Mouse (Mus musculus) right cerebral cortex, postnatal 10 days (tissue): ENCODE measurements around the gene Ccdc158.

Experiments
- DNase-seq, 2 experiments: peaks; one replicate each; pipeline ENCODE4 v3.0.0; 2021; ENCODE audit warnings: low spot score in 2 of 2

Ccdc158 gene

DNA sequence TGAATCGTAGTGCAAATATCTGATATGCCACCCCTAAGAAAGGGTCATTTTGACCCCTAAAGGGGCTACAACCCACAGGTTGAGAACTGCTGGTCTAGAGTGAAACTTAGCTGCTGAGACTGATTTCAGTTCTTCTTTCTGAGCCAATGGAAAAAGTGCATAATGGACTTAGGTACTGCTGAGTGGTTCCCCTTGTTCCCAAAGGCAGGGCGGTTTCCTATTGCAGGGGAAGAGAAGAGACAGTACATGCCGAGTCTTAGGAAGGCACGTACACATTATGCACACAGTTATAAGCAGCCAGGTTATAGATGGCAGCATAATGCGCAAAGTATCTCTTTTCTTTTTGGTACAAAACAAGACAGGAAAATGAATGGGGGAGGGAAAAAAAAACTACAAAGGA lies 13.1 kb upstream of the Ccdc158 start:
- no peak for DNase-seq

DNA sequence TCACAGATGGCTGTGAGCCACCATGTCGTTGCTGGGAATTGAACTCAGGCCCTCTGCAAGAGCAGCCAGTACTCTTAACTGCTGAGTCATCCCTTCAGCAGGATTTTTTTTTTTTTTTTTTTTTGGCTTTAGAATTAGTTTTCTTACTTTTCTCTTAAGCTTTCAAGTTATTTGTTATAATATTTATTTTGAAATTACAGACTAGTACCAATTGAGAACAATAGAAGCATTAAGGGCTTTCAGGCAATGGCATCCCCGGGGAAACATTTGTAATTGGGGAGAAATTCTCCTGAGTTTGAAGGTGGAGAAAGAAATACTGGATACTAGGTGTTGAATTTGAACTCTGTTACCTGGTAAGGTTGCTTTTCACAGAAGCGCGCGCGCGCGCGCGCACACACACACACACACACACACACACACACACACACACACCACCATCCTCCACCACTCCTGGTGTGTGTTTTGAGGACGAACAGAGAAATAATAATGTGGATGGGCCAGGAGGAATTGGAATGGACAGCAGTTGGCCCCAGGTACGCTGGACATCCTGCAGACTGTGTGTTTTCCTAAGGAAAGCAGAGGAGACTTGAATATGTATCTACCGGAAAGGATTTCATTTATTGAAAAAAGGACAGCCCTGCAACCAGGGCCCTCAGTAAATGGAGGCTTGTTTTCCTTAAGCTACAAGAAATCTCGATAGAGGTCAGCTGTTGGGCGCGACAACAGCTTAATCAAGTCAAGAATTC lies 9.8 kb upstream of the Ccdc158 start:
- DNase-seq: no peak

DNA sequence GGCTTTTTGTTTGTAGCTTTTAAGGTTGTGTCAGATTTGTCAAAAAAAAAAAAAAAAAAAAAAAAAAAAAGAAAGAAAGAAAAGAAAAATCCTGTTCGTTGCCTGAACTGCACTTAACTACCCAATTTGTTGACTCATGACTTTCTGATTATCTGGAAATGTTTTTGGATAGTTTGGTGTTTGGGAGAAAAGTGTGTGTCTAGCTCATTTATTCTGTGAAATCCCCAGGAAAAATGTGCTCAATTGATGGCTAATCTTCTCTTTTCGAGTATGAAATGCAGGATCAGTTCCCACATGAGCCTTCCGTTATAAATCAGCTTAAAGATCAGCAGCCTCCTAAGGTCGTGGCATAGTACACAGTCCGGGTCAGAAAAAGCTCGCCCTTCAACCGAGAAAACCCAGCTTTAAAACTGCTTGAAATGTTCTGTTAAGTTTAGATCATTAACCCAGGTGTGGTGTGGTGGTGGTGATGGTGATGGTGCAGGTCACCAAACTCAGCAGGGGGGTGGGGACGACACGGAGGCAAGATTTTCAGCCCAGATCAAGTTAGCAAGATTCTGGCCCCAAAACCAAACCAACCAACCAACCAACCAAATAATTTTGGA lies 8.9 kb upstream of the Ccdc158 start:
- DNase-seq: no peak

DNA sequence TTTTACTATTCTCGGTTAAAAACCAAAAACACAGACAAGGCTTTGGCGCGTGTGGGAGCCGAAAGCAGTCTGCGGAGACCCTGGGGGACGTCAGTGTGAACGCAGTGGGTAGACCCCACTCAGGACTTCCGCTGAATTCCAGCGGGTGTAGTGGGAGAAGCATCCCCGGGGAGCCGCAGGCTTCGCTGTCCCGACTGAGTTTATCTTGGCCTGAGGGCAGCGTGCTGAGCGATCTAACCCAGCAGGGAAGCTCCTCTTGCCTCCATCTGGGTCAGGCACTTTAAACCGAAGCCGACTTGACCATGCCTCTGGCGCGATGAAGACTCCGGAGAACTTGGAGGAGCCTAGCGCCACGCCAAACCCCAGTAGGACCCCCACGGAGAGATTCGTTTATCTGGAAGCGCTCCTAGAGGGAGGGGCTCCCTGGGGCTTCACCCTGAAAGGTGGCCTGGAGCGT lies 8.3 kb upstream of the Ccdc158 start, which contains the start of gene Shroom3:
Gene Shroom3, plus strand, starts transcription at position 85 of the 457 bp plus-strand sequence.
- peak in 1 of 2 experiments; percentile 23 for DNase-seq

DNA sequence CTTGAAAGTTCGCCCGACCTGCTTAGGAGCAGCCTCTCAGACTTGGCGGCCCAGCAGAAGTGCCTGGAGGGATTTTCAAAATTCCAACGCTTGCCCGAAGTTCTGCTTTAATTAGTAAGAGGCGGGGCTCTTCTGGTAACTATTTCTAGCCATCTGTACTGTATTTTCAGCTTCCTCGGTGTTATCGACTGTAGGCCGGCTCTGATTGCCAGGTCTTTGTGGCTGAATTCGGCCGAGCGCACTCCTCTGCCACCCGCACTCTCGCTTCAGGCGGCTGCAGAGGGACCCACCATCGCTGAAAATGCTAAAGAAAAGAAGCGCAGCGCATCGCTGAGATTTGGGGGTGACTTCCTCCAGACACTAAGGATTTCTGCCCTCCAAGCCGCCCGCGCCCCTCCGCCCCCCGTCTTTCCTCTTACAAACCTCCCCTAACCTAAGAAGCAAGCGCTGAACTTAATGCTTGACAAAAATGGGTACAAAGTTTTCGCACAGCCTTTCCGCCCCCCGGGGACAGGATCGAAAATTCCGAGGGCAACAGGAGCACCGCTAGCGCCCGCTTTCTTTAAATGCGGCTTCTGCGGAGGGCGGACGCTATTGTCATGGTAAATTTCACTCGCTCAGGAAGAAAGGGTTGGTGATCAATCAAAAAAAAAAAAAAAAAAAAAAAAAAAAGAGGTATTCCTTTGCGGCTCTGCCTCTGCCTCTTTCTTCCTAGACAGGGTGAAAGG lies 7.7 kb upstream of the Ccdc158 start:
- peak in 1 of 2 experiments; percentile 27 for DNase-seq

DNA sequence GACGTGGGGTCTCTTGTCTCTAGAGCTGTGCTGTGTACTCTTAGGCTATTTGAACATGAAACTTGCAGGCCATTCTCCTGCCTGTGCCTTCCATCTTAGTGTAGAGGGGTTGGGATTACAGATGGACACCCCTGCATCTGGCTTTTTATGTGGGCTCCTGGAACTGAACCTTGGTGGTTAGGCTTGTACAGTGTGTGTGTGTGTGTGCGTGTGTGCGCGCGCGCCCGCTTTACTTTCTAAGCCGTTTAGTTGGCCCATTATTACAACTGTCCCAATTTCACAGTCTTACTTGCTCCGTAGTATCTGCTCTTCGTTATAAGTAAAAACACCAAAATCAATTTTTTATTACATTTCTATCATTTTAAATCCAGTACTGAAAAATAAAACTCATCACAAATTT lies 6.8 kb upstream of the Ccdc158 start:
- no peak for DNase-seq

DNA sequence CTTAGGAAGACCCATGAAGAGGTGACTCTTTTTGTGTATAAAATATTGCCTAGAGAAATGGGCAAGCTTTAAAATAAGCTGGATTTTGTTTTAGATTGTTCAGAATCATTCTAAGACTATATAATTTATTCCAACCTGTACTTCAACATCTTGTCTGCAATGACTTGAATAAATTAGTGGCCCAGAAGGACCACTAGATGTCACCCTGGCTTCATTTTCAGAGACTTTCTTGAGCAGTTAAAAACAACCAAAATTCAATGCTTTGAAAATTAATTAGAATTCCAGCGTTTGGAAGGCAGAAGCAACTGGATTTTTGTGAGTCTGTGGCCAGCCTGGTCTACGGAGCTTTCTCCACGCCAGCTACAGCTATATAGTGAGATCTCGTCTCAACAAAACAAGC lies 4.4 kb upstream of the Ccdc158 start:
- DNase-seq: peak; percentile 65 to 66

DNA sequence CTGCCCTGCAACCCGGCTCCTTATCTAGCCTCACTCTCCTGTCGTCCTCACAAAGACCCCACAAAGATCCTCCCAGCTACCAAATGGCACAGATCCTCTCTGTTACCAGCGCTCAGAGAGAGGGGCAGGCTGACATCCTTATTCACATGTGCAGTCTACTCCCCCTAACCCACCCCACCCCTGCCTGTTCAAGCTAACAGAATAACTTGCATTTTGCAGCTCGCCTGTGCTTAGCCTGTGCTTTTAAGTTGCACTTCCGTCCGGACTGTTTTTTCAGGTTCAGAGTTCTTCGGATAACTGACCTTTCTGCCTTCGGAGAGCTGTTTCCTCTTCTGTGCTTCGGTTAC lies 476 bp upstream of the Ccdc158 start:
- no peak for DNase-seq

DNA sequence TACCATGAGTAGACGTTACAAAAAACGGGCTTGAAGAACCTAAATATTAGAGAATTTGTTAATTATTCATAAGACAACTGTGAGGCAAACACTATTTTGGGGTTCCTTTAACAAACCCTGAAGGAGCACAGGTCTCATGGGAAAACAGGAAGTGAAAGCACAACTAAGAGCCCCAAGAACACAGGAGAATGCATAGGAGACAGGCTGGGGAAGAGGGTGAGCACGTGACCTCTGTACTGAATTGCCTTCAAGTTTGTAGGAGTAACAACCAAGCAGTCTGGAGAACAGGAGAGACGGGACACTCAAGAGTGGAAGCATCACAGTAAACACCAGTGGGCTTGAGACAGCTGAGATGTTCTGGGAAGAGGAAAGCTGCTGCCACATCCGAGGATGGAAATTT lies 8.2 kb downstream of the Ccdc158 start:
- no peak for DNase-seq

DNA sequence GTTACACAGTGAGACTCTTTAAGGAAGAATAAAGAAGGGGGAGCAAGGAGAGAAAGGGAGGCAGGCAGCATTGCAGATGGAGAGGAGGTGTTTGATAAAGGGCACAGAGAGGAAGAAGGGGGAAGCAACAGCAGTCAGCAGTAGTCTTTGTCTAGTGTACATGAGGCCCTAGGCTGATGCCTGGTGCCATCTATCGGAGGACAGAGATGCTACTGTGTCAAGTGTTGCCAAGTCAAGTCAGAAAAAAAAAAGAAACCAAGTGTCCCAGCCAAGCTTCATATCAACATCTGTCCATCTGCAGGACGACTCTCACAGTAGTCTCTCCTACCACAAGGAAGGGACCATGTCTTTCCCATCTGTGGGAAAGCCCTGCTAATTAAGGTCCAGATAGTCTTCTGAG lies 10.8 kb downstream of the Ccdc158 start:
- DNase-seq: no peak

DNA sequence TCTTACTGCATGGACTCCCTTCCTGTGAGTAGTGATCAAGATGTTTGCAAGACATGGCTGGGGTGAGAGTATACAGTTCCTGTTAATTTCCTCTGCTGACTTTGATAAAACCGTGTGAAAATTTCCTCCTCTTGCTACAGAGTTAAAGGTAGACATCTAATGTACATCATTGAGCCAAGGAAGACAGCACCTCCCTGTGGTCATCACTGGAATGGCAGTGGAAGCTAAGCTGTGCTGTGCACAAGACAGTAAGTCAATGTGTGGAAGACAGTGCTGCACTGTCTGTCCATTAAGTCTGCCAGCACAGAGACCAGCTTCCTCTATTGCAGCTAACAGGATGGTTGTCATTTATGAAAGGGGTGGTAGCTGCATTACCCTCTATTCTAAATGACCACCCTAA lies 18.8 kb downstream of the Ccdc158 start:
- peak; percentile 50 to 78 for DNase-seq

DNA sequence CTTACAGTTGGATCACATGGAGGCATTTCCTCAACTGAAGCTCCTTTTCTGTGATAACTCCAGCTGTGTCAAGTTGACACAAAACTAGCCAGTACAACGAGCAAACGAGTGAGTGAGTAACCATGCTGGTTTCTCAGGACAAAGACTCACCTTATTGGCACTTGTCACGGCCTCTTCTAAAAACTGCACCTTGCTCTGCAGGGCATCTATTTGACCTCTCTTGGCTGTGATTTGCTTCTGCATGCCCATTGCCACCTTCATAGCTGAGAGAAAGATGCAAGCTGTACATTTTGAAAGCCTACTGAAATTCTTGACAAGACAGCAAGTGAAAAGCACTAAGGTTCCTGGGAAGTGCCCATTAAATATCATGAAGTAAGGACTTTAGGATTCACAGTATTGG lies 34.2 kb downstream of the Ccdc158 start:
- DNase-seq: no peak

DNA sequence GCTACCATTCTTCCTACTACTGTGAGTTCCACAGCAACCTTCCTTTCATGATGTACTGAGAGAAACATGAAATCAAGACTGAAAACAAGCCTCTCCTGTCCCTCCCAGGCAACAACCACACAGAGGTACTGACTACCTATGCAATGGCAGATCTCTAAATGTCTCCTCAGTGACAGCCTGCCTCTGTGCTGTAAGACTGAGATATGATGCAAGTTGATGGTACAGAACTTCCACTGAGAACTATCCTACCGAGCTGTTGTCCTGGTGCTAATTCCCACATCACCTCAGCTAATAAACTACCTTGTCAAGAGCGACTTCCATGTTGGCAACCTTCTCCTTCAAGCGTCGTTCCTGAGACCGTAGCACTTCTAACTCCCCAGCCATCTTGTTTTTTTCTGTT lies 39.2 kb downstream of the Ccdc158 start:
- no peak for DNase-seq

DNA sequence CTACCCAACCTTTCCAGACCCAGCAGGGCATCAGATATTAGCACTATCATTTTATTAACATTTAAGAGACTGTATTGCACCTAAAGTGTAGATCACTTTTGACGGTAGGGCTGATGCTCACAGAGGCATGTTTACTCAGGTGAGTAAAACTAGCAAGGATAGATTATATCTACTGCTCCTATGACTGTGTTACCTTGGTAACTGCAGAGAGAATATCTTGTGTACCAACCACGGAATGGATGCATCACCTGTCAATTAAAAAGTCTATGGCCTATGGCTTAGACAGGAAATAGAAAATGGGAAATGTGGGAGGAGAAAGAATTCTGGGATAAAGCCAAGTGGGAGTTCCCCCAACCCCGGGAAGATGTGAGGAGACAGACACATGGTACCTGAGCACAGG lies 40.2 kb downstream of the Ccdc158 start:
- DNase-seq: no peak

DNA sequence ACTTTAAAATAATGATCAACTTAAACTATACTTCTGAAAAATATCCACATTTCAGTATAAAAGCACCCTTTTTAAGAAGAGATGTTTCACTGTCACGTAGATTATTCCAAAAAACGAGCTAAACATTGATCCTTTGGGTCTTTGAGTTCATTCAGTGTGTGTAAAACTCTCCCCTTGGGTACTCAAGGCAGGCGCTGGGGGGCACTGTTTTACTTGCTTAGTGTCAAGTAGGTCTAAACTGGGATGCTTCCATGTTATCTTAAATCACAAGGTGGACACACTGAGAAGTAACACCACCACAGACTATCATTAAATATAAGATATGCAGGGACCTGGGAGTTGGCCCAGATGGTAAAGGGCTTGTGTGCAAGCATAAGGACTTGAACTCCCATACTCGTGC lies 41.5 kb downstream of the Ccdc158 start:
- DNase-seq: no peak

DNA sequence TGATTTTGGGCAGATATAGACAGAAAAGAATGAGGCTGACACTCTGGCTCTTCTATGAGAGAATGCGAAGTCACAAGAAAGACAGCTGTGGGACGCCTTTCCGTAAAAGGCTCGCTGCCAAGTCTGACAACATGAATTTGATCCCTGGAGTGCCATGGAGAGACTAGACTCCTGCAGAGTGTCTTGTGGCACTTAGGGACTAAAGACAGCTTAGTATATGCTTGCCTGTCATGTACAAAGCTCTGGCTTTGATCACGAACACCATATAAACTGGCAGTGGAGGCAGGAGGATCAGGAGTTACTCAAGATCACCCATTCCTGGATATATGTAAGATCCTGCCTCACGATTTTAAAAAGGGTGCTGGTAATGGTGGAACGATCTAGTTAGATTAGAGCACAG lies 47.2 kb downstream of the Ccdc158 start:
- no peak for DNase-seq

DNA sequence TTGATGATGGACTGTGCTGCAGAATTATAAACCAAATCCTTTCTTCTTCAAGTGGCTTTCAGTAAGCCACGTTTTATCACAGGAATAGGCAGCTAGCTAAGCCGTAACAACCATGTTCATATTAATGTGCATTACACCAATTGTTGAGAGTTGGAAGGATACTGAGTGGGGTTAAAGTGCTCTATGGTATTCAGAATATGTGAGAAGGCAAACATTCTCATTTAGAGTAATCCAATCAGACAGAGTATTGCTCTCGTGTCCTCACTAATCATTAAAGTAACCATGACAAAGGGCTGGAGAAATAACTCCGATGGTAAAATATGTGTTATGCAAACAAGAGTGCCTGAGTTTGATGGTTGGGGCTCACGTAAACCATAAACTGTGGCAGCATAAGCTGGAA lies 53.2 kb downstream of the Ccdc158 start:
- DNase-seq: no peak

DNA sequence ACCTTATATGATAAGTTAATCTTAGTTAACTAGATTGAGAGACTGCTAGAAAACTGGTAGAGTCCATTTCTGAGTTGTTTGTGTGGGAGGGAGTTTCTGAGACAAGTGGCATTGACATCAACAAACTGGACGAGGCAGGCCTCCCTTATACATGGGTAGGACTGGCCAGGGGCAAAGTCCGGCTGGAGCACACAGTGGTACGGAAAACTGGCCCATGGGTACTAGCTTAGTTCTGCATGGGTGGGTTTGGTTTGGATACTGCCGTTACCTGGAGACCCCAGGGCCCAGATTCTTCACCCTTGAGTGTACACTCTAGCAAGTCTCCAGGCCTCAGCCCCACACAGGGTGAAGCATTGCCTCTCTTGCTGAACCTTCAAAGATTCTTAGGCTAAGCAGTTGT lies 62.3 kb downstream of the Ccdc158 start:
- no peak for DNase-seq

DNA sequence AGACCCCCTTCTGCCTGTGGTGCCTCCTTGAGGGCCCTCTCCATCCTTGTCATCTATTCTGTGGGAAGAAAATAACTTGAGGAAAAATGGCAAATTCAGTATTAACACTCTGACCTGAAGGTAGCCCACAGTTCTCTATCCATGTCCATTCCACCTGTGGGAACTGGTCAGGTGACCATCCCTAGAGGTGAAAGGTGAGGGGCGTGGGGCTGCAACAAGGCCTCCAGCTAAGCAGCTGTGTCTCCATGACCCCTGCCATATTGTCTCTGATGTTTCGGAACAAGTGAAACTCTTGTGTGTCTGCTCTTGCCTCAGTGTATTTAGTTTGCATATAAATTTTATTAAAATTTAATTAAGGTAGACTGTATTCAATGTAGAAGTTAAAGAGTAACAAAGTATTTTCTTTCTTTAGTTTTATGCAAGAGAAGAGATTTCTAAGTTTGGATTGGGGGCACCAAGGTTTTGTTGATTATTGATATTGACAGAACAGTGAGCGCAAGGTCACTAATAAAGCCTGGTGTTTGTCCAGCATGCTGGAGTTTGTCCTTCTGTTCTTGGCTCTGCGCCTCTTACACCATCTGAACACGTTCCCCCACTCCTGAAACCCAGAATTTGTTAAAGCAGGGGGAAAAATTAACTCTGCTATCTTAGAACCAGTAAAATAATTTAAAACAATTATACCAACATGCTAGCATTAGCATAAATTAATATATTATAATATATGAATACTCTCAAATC lies 67.4 kb downstream of the Ccdc158 start:
- DNase-seq: no peak

DNA sequence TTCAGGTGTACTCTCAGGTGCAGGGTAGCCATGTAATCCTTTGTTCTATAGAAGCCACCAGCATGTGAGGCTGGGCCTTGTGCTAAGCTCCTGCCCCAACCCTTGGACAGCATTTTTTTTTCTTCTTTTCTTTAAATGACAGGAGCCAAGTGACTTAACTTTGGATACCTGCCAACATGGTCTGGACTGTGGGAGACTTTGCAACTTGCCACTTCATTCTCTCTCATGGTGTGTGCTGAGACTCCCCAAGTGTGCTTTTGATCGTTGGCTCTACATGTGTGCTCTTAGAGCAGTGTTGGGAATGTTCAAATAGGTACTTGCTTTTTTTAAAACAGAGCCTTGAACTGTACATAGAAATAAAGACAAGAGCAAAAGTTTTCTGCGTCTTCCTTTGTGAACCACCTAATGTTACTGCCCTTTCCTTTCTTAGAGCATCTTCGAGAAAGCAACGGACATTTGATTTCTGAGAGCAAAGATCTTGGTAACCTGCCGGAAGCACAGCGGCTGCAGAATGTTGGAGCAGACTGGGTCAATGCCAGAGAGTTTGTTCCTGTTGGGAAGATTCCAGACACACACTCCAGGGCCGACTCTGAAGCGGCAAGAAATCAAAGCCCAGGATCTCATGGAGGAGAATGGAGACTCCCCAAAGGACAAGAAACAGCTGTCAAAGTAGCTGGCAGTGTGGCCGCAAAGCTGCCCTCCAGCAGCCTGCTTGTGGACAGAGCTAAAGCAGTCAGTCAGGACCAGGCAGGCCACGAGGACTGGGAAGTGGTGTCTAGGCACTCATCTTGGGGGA lies 70.4 kb downstream of the Ccdc158 start:
- DNase-seq: peak in 1 of 2 experiments; percentile 35
